Mouse (Mus musculus): ENCODE results near the gene Ranbp3.
"Not testable (repeated sequence)": the region's sequence is repeated elsewhere in the genome, so short reads cannot be mapped to it uniquely, and the experiment has no call there.

Gene Ranbp3

GRCm38 (mm10) chr17:56672941-56673646 lies at the start of gene Ranbp3:
Ranbp3 (plus strand) TSS chr17:56673294.
- DNase-seq = peak; percentile 100

- DNase-seq = no peak
Measured at GRCm38 (mm10) chr17:56625495-56625894, 47.6 kb upstream of the Ranbp3 start.

GRCm38 (mm10) chr17:56626260-56626659 lies 46.8 kb upstream of the Ranbp3 start:
- DNase-seq = no peak

GRCm38 (mm10) chr17:56626754-56627470 lies 46.2 kb upstream of the Ranbp3 start, which contains the start of gene Lonp1:
Lonp1 (minus strand) TSS chr17:56626887.
- peak; percentile 96 for DNase-seq

GRCm38 (mm10) chr17:56627530-56628277 lies 45.4 kb upstream of the Ranbp3 start, which contains the start of gene Catsperd:
Catsperd (plus strand) TSS chr17:56628143.
- DNase-seq = no peak

GRCm38 (mm10) chr17:56629800-56630781 lies 43.0 kb upstream of the Ranbp3 start:
- DNase-seq = not testable (repeated sequence)

- no peak for DNase-seq
Measured at GRCm38 (mm10) chr17:56631807-56632206, 41.3 kb upstream of the Ranbp3 start.

GRCm38 (mm10) chr17:56634023-56634422 lies 39.1 kb upstream of the Ranbp3 start:
- DNase-seq = no peak

GRCm38 (mm10) chr17:56643237-56643636 lies 29.9 kb upstream of the Ranbp3 start:
- no peak for DNase-seq

- no peak for DNase-seq
Measured at GRCm38 (mm10) chr17:56647546-56647945, 25.5 kb upstream of the Ranbp3 start.

- DNase-seq = no peak
Measured at GRCm38 (mm10) chr17:56651801-56652200, 21.3 kb upstream of the Ranbp3 start.

- DNase-seq = no peak
Measured at GRCm38 (mm10) chr17:56654771-56655170, 18.3 kb upstream of the Ranbp3 start.

GRCm38 (mm10) chr17:56655311-56655710 lies 17.8 kb upstream of the Ranbp3 start:
- no peak for DNase-seq

- DNase-seq = no peak
Measured at GRCm38 (mm10) chr17:56656171-56656570, 16.9 kb upstream of the Ranbp3 start.

GRCm38 (mm10) chr17:56663659-56664058 lies 9.4 kb upstream of the Ranbp3 start:
- DNase-seq = no peak

- no peak for DNase-seq
Measured at GRCm38 (mm10) chr17:56664333-56664732, 8.8 kb upstream of the Ranbp3 start.

GRCm38 (mm10) chr17:56666384-56666783 lies 6.7 kb upstream of the Ranbp3 start:
- no peak for DNase-seq

GRCm38 (mm10) chr17:56667591-56667990 lies 5.5 kb upstream of the Ranbp3 start:
- DNase-seq = no peak

- peak; percentile 66 for DNase-seq
Measured at GRCm38 (mm10) chr17:56668384-56669144, 4.5 kb upstream of the Ranbp3 start.

GRCm38 (mm10) chr17:56669766-56670165 lies 3.3 kb upstream of the Ranbp3 start:
- DNase-seq = no peak

- DNase-seq = no peak
Measured at GRCm38 (mm10) chr17:56673647-56674416, 738 bp downstream of the Ranbp3 start.

All from layer of hippocampus, adult 9-11 months (tissue).